Mouse (Mus musculus) embryonic facial prominence, embryonic 15.5 days (tissue): ENCODE results near the gene Qsox1. TPM values are rescaled to one million over a fixed set of nuclear protein-coding genes. Genes with fewer than 3 reads are reported as not detected.

Experiments used
- ATAC-seq: fragments of 200-750 bp; cut with Nextera tagmentation; 2 replicates; pipeline ENCODE4 v1.8.0; 2017; ENCODE audit warnings: low read depth, moderate TSS enrichment; ENCODE audit not compliant: insufficient number of reproducible peaks, low FRiP score, low TSS enrichment
- H3K27ac ChIP-seq: fragments of 300-500 bp; sonication (generic); replicated peaks from 2 replicates; pipeline ENCODE4 v1.5.1; 2015; ENCODE audit warnings: mild to moderate bottlenecking, inconsistent platforms
- H3K27me3 ChIP-seq: fragments of 300-500 bp; sonication (generic); 2 replicates; pipeline ENCODE4 v1.6.1; 2015; ENCODE audit warnings: inconsistent platforms
- H3K36me3 ChIP-seq: fragments of 300-500 bp; sonication (generic); 2 replicates; pipeline ENCODE4 v1.6.1; 2015; ENCODE audit warnings: mild to moderate bottlenecking, inconsistent platforms
- H3K4me1 ChIP-seq: fragments of 300-500 bp; sonication (generic); 2 replicates; pipeline ENCODE4 v1.6.1; 2015; ENCODE audit warnings: inconsistent platforms
- H3K4me2 ChIP-seq: fragments of 300-500 bp; sonication (generic); replicated peaks from 2 replicates; pipeline ENCODE4 v1.6.1; 2015; ENCODE audit warnings: mild to moderate bottlenecking, inconsistent platforms
- H3K4me3 ChIP-seq: fragments of 300-500 bp; sonication (generic); replicated peaks from 2 replicates; pipeline ENCODE4 v1.5.1; 2015; ENCODE audit warnings: mild to moderate bottlenecking, inconsistent platforms
- H3K9ac ChIP-seq: fragments of 300-500 bp; sonication (generic); 2 replicates; pipeline ENCODE4 v1.6.1; 2015; ENCODE audit warnings: inconsistent platforms
- H3K9me3 ChIP-seq: fragments of 300-500 bp; sonication (generic); replicated peaks from 2 replicates; pipeline ENCODE4 v1.6.1; 2016; ENCODE audit warnings: inconsistent platforms
- WGBS: fragments of 180-500 bp; shearing (Covaris S2); methylation state at CpG from one replicate; pipeline ENCODE4 v1.1.7; 2015; 5-methylcytosine and 5-hydroxymethylcytosine counted together
- polyA plus RNA-seq: library from polyadenylated mRNA; unstranded; fragments of >200 nt; fragmentation: Nextera tagmentation; extraction: Ambion mirVana; gene quantifications from 2 replicates; pipeline ENCODE4 v1.2.1, GENCODE M21; 2015

Qsox1 gene
- polyA plus RNA-seq, 1 experiment from 2014 or later = 41.4 TPM

GRCm38 (mm10) chr1:155741378-155741945 is 71.2 kb downstream of the Qsox1 start:
- ATAC-seq = no peak
- Histone ChIP-seq H3K9ac (no peak overlapping the region), H3K27ac (no peak overlapping the region), H3K4me2 (peak overlapping the region; percentile 95), H3K4me1 (peaks cover 33% of the 10 kb centered on the region), H3K9me3 (no peaks in the 10 kb centered on the region), H3K4me3 (peak overlapping the region; percentile 49), H3K27me3 (peaks cover 88% of the 10 kb centered on the region), H3K36me3 (no peaks in the 10 kb centered on the region)
- under 1% methylated on average over 34 of the region's 34 CpGs for WGBS

- Histone ChIP-seq H3K36me3 (no peaks in the 10 kb centered on the region), H3K4me1 (peaks cover 36% of the 10 kb centered on the region), H3K27me3 (peaks cover 88% of the 10 kb centered on the region), H3K9ac (no peak overlapping the region), H3K9me3 (no peaks in the 10 kb centered on the region), H3K27ac (no peak overlapping the region), H3K4me2 (peak overlapping the region; percentile 95), H3K4me3 (peak overlapping the region; percentile 49)
- ATAC-seq = no peak
- WGBS = under 1% methylated on average over 44 of the region's 44 CpGs
These were observed 71.9 kb downstream of the Qsox1 start for GRCm38 (mm10) chr1:155740622-155741377.

- Histone ChIP-seq H3K36me3 (no peaks in the 10 kb centered on the region), H3K27me3 (peaks cover 97% of the 10 kb centered on the region), H3K9me3 (no peaks in the 10 kb centered on the region), H3K27ac (no peak overlapping the region), H3K4me2 (no peak overlapping the region), H3K9ac (no peak overlapping the region), H3K4me3 (no peak overlapping the region), H3K4me1 (peaks cover 32% of the 10 kb centered on the region)
- WGBS = under 1% methylated on average over 25 of the region's 25 CpGs
- ATAC-seq = no peak
These were observed 74.8 kb downstream of the Qsox1 start for GRCm38 (mm10) chr1:155737809-155738383.

- WGBS = under 1% methylated on average over 58 of the region's 58 CpGs
- no peaks in the 10 kb centered on the region for H3K36me3 ChIP-seq
- no peaks in the 10 kb centered on the region for H3K9me3 ChIP-seq
- H3K27ac ChIP-seq = no peak overlapping the region
- no peak overlapping the region for H3K4me3 ChIP-seq
- H3K4me1 ChIP-seq = peaks cover 25% of the 10 kb centered on the region
- ATAC-seq = no peak
- no peak overlapping the region for H3K9ac ChIP-seq
- peaks cover 97% of the 10 kb centered on the region for H3K27me3 ChIP-seq
- no peak overlapping the region for H3K4me2 ChIP-seq
These were observed 75.5 kb downstream of the Qsox1 start for GRCm38 (mm10) chr1:155737017-155737808.

- ATAC-seq = no peak
- under 1% methylated on average over 26 of the region's 26 CpGs for WGBS
- H3K36me3 ChIP-seq = no peaks in the 10 kb centered on the region
These were observed 76.4 kb downstream of the Qsox1 start for GRCm38 (mm10) chr1:155736096-155736825.

GRCm38 (mm10) chr1:155731156-155731555 is 81.5 kb downstream of the Qsox1 start:
- no peaks in the 10 kb centered on the region for H3K9me3 ChIP-seq
- H3K4me3 ChIP-seq = no peak overlapping the region
- H3K36me3 ChIP-seq = no peaks in the 10 kb centered on the region
- H3K27me3 ChIP-seq = peaks cover 93% of the 10 kb centered on the region
- ATAC-seq = no peak
- H3K9ac ChIP-seq = no peak overlapping the region
- no peaks in the 10 kb centered on the region for H3K4me1 ChIP-seq
- no peak overlapping the region for H3K27ac ChIP-seq
- 0% methylated on average over 2 of the region's 2 CpGs for WGBS
- no peak overlapping the region for H3K4me2 ChIP-seq

More at GRCm38 (mm10) chr1:155736096-155736825, 76.4 kb downstream of the Qsox1 start:
- peaks cover 16% of the 10 kb centered on the region for H3K4me1 ChIP-seq
- H3K4me3 ChIP-seq = no peak overlapping the region
- H3K27ac ChIP-seq = no peak overlapping the region
- H3K4me2 ChIP-seq = no peak overlapping the region
- peaks cover 97% of the 10 kb centered on the region for H3K27me3 ChIP-seq
- no peak overlapping the region for H3K9ac ChIP-seq
- H3K9me3 ChIP-seq = no peaks in the 10 kb centered on the region

GRCm38 (mm10) chr1:155729113-155729795 is 83.4 kb downstream of the Qsox1 start:
- no peaks in the 10 kb centered on the region for H3K4me1 ChIP-seq
- ATAC-seq = no peak
- no peak overlapping the region for H3K4me2 ChIP-seq
- 2% methylated on average over 23 of the region's 23 CpGs for WGBS
- no peak overlapping the region for H3K27ac ChIP-seq
- H3K9me3 ChIP-seq = no peaks in the 10 kb centered on the region
- H3K4me3 ChIP-seq = no peak overlapping the region
- peaks cover 94% of the 10 kb centered on the region for H3K27me3 ChIP-seq
- H3K36me3 ChIP-seq = no peaks in the 10 kb centered on the region
- no peak overlapping the region for H3K9ac ChIP-seq

GRCm38 (mm10) chr1:155727830-155728229 is 84.9 kb downstream of the Qsox1 start:
- ATAC-seq = no peak
- H3K9me3 ChIP-seq = no peaks in the 10 kb centered on the region
- no peak overlapping the region for H3K9ac ChIP-seq
- no peak overlapping the region for H3K4me3 ChIP-seq
- H3K4me2 ChIP-seq = no peak overlapping the region
- H3K4me1 ChIP-seq = no peaks in the 10 kb centered on the region
- H3K27me3 ChIP-seq = peaks cover 95% of the 10 kb centered on the region
- H3K36me3 ChIP-seq = no peaks in the 10 kb centered on the region
- no peak overlapping the region for H3K27ac ChIP-seq
- 19% methylated on average over 10 of the region's 10 CpGs for WGBS
